Mouse (Mus musculus) spleen, adult 18-20 months (tissue): ENCODE data around the gene Gm11172.
"Not testable (repeated sequence)": the region's sequence is repeated elsewhere in the genome, so short reads cannot be mapped to it uniquely, and the experiment has no call there.

ENCODE experiments used
- DNase-seq, 2 experiments: peaks; one replicate each; pipeline ENCODE4 v3.0.0; 2022; ENCODE audit warnings: mixed read lengths in 2 of 2

Gene Gm11172

DNA sequence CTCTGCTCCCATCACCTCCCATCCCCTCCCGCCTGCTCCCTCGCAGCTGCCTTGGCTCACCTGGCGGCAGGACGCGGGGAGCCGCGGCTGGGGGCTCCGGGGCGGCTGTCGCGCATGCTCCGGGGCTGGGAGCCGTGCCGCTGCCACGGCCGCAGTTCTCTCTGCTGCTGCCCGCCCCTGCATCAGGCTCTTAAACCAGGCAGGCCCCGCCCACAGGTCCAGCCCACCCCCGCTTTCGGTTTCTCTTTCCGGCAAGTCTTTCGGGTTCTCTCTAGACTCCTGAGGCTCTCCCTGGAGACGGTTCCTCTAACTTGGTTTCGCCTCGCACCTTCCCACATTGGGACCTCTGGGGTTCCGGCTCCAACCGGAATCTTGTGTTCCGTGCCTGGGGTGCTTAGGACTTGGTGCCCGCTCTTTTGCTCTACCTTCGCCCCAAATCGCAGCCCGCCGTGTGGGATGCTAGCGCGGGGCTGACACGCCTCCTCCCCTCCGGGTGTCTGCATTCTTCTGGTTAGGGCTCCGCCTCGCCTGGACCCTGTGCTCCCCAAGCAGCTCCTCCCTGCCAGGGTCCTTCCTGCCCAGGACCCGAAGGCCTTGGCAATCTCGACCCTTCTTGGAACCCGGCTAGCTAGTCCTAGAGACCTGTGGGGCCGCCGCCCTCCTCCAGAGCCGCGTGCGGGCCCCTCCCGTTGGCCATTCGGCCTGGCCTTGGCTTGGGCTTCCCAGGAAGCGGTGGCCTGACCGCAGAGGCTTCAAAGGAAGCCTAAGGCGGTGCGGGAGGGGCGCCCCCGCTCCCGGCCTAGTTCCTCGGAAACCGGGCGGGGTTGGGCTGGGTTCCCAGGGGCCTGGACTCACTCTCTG is 27.1 kb upstream of the Gm11172 start, which contains the start of gene Socs1:
Gene Socs1 (minus strand): TSS at position 166 of the 861 bp plus-strand sequence.
- peak; percentile 86 to 89 for DNase-seq

DNA sequence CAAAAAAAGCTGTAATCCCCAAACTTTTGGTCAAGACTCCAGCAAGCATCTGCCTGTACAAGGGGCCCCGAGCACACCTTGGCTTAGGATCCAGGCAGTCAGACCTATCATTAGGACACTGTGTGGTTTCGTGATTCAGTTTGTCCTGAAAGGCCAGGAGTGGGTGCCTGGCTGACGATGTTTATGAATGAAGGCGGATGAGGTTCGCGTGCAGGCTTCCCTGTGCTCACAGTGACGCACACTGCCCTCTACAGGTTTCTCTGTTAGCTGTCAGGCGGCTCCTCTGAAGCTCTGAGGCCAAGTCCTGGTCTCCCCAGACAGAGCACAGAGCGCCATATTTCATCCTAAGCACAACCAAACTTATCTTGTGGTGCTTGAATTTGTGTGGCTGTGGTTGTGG is 26.4 kb upstream of the Gm11172 start:
- DNase-seq: peak; percentile 66 to 72

DNA sequence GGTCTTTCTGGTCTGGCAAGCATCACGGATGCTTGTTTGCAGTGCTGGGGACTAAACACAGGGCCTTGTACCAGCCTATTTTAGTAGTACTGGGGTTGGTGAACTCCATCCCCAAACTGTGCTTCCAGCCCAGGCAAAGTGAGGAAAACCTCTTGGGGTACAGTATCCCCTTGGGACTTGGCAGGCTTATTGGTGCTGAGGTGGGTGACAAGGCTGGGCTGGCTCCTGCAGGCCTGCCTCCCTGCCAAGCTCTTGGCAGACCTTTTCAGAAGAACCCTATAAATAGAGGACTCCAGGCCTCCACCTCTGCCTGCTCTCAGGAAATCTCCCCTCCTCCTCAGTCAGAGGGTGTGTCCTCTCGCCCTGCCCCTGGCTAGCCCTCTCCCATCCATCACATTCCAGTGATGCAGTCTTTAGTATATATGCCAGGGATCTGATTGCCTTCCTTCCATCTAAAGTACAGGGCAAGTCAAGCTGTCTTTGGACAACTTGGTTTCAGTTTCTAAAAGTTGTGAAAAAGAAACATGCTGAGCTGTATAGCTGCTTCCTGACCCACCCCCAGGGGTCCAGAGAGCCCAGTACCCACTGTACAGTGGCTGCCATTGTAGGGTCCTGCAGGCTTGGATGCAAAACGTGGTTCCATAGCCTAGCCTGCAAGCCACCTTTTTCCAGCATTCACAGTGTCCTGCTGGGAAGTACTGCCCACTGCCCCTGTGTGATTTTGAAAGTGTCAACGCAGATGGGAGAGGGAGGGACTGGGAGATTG is 25.8 kb upstream of the Gm11172 start:
- no peak for DNase-seq

DNA sequence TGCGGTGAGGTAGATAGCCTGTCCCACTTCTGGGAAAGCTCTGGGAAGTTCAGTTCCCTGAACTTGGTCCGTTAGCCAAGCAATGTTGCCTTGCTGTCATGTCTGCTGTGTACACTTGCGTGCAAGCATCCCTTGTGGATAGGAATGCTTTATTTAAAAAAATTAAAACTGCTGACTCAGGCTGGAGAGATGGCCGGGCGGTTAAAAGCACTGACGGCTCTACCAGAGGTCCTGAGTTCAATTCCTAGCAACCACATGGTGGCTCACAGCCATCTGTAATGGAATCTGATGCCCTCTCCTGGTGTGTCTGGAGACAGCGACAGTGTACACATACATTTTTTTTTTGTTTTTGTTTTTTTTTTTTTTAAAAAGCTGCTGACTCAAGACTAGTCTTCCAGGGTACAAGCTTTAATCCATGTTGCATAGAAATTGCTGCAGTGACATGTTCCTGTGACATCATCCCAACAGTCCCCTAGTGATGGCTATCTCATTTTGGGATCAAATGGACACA is 25.1 kb upstream of the Gm11172 start:
- DNase-seq: no peak

DNA sequence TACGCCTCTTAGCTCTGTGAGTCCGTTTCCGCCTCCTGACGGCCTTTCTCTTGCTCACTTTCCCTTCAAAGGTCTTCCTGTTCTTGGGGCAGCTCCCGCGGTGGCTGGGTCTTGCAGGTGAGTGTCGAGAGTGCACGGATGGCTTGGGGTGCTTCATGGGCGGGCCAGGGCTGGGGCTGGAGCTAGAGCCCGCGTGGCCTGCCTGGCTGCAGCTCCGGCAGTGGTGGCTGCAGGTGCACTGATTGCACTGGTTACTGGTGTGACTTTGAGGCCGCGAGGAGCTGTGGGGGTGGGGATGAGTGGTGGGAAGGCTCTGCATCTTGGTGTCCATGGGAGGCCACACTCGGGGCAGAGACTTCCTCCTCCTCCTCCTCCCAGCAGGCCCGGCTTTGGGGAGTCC is 24.4 kb upstream of the Gm11172 start, which contains the start of gene Tnp2:
Gene Tnp2 (minus strand): TSS at position 390 of the 400 bp plus-strand sequence.
- no peak for DNase-seq

DNA sequence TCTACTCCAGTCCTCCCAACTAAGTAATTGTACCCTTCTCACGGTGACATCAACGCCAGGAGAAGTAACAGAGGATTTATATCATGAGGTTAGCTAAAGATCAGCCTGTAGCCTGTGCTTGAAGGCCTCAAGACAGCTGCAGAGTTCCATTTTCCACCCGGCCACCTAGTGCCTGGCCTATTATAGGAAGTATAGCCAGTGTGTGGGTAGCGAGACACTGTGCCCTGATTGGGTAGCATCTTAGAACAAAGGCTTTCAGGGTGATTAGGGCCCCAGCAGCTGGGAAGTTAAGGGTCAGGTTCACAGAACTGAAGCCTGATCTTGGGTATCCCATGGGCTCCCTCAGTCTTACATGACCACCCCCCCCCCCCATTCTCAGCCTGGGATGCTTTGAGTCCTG is 23.8 kb upstream of the Gm11172 start:
- DNase-seq: no peak

DNA sequence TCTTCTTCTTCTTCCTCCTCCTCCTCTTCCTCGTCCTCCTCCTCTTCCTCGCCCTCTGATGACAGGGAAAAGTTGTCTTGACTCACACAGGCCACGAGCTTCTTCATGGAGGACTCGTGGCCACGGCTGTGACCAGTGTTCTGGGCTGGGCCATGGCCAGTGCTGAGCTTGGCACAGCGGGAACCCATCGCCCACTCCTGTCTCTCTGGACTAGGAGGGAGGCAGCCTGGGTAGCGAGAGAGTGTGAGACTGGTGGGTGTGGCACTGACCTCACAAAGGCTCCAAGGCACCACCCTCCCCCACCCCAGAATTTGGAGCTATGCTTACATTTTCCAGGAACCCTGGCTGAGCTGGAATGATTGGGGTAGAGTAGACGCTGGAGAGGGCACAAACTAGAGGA is 22.0 kb upstream of the Gm11172 start, which contains the start of gene Prm3:
Gene Prm3 (minus strand): TSS at position 213 of the 400 bp plus-strand sequence.
- no peak for DNase-seq

DNA sequence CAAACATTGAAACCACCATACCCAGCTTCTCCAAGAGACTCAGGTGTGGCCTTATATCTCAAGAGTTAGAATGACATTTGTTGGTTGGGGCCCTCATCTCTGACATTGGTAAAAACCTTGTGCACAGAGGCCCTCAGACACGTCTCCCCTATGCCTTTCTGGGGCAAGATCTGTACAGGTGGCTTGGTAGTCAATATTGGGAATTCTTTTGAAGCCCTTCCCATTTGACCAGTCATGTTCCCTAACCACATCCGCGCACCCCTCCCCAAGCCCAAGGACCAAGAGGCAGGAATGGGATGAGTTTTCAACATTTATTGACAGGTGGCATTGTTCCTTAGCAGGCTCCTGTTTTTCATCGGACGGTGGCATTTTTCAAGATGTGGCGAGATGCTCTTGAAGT is 16.7 kb upstream of the Gm11172 start, which contains the start of gene Prm2:
Gene Prm2 (minus strand): TSS at position 101 of the 400 bp plus-strand sequence.
- no peak for DNase-seq

DNA sequence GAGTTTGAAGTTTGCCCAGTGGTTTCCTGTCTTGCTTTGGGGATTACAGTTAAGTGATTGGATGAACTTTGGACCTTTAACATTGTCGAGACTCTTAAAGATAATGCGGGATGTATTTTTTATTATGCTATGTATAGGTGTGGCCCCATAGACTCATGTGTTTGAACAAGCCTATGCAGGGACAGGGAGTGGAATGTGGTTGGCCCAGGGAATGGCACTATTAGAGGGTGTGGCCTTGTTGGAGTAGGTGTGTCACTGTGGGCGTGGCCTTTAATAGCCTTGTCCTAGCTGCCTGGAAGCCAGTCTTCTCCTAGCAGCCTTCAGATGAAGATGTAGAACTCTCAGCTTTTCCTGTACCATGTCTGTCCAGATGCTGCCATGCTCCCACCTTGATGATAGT is 10.3 kb upstream of the Gm11172 start:
- DNase-seq: not testable (repeated sequence)

DNA sequence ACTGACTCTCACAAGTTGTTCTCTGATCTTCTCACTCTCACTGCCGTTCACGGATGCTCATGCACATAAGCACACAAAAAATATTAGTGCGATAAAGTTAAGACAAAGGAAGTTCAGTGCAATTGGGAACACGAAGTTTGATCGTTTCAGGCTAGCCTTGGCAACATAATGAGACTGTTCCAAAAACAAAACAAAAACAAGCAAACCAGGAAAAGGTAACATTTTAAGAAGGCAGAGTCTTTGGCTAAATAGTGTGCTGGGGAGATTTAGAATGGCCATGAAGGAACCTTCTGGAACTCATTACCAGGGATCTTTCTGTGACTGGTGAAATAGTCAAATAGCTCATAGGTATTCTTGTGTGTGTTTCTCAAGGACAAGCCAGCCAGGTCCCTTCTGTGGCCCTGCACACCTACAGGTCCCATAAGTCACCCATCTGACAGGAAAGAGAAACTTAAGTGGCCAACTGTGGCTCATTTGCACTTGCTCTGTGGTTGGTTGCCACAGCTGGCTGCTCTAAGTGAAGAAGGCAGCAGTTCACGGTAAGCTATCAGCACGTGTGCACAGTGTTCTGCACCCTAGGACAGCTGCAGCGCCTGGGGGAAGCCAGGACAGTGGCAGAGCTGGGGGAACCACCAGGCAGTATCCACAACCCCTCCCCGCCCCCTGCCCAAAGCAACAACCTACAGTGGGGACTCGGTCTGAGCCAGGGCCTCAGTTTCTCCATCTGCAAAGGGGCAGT is 6.8 kb upstream of the Gm11172 start, which contains the start of gene Prm1:
Gene Prm1 (minus strand): TSS at position 51 of the 739 bp plus-strand sequence.
- peak; percentile 14 to 38 for DNase-seq

DNA sequence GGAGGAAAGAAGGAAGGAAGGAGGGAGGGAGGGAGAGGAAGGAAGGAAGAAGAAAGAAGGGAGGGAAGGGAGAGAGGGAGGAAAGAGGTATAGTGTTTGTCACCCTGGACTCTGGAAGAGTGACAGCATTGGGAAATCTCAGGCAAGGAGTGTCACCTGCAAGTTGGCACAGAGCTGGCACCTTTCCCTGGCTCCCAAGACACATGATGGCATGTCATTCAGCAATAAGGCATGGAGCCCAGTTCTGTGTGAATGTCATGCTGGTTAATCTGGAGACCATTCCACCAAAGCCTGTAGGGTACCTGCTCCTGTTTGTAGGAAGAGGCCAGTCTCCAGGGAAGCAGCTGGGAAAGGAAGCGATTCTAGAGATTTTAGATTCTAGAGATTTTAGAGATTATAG is 2.3 kb upstream of the Gm11172 start:
- no peak for DNase-seq

DNA sequence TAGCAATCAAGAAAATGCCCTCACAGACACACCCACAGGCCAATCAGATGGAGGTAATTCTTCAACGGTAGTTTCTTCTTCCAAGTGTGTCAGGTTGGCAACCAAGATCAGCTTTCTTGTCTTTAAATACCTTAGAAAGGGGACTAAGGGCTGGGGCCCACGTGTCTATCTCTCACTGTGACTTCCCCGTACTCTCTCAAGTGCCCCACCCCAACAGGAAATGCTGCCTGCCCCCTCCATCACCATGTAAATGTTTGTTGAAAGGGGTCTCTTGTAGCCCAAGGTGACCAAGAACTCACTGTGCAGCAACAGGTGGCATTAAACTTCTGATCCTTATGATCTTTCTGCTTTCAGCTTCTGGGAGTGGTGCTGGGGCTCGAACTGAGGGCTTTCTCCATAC is 1.0 kb downstream of the Gm11172 start:
- no peak for DNase-seq

DNA sequence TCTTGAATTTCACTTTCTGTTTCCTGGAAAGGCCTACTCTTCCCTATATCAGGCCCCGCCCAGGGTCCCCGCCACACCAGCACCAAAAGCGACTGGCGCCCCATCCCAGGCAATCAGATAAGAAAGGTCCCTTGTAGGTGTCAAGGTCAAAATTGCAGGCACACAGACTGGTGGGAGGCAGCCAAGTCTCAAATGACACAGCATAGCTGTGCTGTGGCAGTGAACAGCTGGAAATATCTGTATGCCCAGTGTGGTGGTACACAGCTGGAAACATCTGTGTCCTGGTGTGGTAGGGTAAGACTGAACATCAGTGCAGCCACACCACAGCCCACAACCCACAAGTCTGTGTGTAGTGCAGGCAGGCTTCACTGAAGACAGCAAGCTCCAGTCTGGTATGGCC is 2.1 kb downstream of the Gm11172 start:
- no peak for DNase-seq

DNA sequence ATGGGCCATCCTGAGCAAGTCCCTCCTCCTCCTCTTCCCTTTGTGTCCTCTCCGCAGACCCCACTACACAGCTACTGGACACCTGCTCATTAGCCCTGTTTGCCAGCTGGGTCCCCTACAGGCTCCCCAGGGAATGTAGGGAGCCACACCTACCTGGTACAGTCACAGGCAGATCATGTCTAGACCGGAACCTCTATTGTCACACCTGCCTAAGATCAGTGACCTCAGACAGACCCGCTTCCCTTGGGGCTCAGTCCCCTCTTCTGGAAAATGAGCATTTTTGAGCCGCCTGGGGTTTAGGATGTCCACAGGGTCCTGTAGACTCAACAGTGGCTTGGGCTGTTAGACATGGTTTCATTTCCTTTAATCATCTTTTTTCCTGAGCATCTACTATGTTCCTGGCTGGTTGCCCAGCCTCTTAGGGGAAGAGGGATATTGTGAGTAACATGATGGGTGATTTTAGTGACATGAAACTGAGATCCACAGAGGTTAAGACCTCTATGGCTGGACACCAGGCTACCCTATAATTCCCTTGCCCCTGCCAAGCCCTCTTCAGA is 5.9 kb downstream of the Gm11172 start:
- no peak for DNase-seq

DNA sequence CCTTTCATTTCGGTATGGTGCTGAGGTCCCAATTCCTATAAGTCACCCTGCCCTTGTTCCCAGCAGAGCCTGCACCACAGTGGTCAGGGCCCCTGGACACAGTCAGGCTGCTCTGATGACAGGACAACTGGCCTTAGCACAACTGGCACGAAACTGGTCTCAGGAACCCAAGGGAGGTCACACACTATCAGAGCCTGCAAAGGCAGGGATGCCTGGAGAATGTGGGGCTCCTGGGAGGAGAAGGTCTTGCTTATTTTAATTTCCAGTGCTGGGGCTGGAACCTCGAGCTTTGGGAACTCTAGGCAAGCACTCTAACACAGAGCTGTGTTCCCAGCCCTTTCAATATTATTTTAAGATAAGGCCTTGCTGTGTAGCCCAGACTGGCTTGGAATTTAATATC is 7.3 kb downstream of the Gm11172 start:
- no peak for DNase-seq

DNA sequence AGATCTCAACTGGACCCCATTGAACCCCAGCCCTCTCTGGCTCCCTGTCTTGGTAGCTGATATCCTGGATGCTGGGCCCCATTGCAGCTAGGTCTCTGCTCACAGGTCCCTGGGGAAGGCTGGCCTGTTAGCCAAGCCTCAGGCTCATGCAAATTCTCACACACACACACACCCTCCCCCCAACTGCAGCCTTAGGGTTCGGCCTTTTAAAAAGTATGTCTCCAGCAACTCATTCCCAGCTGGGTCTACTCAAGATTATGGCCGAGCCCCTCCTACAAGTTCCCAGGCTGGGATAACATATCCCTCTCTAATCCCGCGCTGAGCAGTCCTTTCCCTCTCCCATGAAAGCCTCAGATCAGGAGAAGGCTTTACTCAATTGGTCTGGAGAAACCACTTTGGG is 8.7 kb downstream of the Gm11172 start:
- no peak for DNase-seq

DNA sequence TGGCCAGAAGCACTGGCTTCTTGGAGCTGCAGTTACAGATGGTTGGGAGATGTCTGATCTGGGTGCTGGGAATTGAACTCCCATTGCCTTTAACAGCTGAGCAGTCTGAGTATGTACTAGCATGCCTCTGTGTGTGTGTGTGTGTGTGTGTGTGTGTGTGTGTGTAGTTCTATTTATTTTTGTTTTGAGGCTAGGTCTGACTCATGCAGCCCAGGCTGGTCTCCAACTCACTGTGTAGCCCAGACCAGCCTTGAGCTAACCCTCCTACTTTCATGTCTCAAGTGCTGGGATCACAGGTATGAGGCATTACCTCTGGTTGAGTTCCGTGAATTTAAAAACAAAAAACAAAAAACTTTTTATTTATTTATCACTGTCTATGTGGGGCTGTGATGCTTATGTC is 11.8 kb downstream of the Gm11172 start:
- no peak for DNase-seq

DNA sequence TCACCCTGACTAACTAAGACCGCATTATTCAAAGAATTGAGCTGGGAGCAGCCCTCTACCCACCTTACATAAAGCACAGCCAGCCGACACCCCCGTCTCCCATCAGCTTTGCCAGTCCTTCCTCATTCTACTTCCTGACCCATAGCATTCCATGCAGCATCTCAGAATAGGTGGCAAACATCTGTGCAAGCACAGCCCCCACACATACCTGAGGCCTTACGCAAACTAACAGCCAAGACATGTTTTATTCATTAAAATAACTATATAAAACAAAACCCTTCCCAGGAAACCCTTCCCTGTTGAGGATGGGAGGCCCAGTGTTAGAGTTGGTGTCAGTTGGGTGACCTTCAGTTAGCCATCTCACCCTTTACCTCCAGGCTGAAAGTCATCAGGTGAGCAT is 13.1 kb downstream of the Gm11172 start:
- DNase-seq: no peak

DNA sequence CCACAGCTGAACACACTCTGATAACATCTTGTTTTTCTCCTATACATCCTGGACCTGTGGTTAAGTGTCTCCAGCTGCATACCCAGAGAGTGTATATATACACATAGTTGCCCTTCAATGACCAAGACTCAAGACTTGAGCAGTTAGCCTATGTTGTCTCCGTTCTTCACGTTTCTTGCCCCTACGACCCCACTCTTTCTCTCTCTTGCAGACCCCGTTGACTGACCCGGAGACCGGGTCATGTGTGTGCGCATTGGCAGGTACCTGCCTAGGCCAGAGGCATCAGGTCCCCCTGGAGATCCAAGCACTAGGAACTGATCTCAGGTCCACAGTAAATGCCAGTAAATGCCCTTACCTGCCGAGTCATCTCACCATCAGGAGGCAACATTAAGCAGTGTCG is 14.6 kb downstream of the Gm11172 start:
- DNase-seq: no peak

DNA sequence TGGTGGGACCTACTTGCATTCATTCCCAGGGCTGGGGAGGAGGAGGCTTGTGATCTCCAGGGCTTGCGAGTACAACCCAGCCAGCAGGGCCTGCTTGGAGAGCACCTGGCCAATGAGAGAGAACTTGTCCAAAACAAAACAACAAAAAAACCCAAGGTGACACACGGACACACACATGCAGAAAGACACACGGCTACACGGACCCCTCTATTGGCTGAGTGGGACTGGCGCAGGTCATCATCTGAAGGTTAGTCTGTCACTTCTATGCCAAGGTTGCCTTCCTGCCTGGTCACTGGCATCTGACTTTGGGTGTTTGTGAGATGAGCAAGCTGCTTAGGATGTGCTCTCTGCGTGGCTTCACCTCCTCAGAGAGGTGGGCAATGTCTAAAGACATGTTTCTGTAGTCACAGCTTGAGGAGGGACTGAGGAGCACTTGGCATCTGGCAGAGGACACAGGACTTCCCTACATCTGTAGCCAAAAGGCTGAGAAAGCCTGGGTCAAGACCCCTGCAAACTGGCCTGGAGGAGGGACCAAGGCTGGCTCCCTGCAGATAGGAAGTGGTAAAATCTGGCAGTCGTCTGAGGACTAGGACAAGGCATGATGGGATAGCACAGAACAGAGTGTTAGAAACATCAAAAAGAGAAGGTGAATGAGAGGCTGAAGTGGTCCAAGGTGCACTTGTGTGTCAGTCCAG is 15.2 kb downstream of the Gm11172 start:
- no peak for DNase-seq

DNA sequence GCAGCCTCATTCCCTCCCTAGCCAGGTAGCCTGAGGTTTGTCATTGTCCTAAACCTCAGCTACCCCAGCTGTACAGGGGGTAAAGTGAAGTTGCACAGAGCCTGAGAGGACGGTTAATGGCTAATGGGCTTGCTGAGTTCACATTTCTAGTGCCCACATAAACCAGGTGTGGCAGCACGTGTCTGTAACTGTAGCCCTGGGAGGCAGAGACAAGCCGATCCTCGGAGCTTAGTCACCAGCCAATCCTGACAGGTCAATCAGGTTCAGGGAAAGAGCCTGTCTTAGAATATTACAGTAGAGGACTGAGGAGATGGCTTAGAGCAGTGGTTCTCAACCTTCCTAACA is 15.7 kb downstream of the Gm11172 start:
- no peak for DNase-seq

DNA sequence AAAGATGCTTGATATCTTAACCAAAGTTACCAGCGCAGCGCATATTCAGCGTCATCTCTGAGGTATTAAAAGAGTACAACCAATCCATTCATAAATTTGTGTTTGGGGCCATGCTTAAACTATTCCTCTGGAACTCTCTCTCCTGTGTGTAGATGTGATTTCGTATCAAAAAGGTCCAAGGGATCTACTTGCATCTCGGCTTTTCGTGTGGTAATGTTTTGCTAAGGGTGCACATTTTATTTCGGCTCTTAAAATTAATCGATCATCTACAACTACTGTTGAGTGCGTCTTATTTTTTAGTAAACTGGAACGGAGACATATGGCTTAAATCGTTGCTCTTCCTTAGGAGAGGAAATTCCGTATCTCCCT is 21.8 kb downstream of the Gm11172 start:
- no peak for DNase-seq
